Mouse (Mus musculus) telencephalon, adult 2 months (tissue): Measurements from ENCODE around the gene Gm13271.
"Not testable (repeated sequence)": the region's sequence is repeated elsewhere in the genome, so short reads cannot be mapped to it uniquely, and the experiment has no call there.

Experiments used
- DNase-seq: peaks from one replicate; pipeline ENCODE4 v3.0.0-alpha.2; 2011; ENCODE audit warnings: low read depth, low spot score

The Gm13271 gene

GRCm38 (mm10) chr4:88754818-88755340 is at the start of gene Gm13271:
Gm13271 (plus strand) TSS chr4:88754868.
- not testable (repeated sequence) for DNase-seq

- DNase-seq: no peak
Observed at GRCm38 (mm10) chr4:88705924-88706323, 48.7 kb upstream of the Gm13271 start.

- no peak for DNase-seq
Observed at GRCm38 (mm10) chr4:88707128-88707826, 47.4 kb upstream of the Gm13271 start.

- DNase-seq: no peak
Observed at GRCm38 (mm10) chr4:88714281-88714680, 40.4 kb upstream of the Gm13271 start.

GRCm38 (mm10) chr4:88715059-88715458 is 39.6 kb upstream of the Gm13271 start:
- DNase-seq: no peak

- DNase-seq: no peak
Observed at GRCm38 (mm10) chr4:88718715-88719114, 36.0 kb upstream of the Gm13271 start.

- DNase-seq: peak; percentile 89
Observed at GRCm38 (mm10) chr4:88721791-88722721, 32.6 kb upstream of the Gm13271 start, which contains the start of the genes Gm26566 and Klhl9. Gm26566 (plus strand) TSS chr4:88721805. Klhl9 (minus strand) TSS chr4:88722465.

GRCm38 (mm10) chr4:88723497-88724090 is 31.1 kb upstream of the Gm13271 start:
- no peak for DNase-seq

GRCm38 (mm10) chr4:88726727-88727126 is 27.9 kb upstream of the Gm13271 start:
- DNase-seq: no peak

- no peak for DNase-seq
Observed at GRCm38 (mm10) chr4:88727324-88727723, 27.3 kb upstream of the Gm13271 start.

GRCm38 (mm10) chr4:88738480-88738879 is 16.2 kb upstream of the Gm13271 start:
- DNase-seq: no peak

- DNase-seq: no peak
Observed at GRCm38 (mm10) chr4:88739036-88739435, 15.6 kb upstream of the Gm13271 start.

GRCm38 (mm10) chr4:88741426-88741825 is 13.2 kb upstream of the Gm13271 start:
- no peak for DNase-seq

- DNase-seq: no peak
Observed at GRCm38 (mm10) chr4:88742771-88743371, 11.8 kb upstream of the Gm13271 start.

- DNase-seq: no peak
Observed at GRCm38 (mm10) chr4:88744207-88744606, 10.5 kb upstream of the Gm13271 start.

GRCm38 (mm10) chr4:88749926-88750325 is 4.7 kb upstream of the Gm13271 start:
- DNase-seq: no peak

- not testable (repeated sequence) for DNase-seq
Observed at GRCm38 (mm10) chr4:88756581-88757513, 2.2 kb downstream of the Gm13271 start.

- DNase-seq: peak; percentile 68
Observed at GRCm38 (mm10) chr4:88757628-88758031, 3.0 kb downstream of the Gm13271 start.

GRCm38 (mm10) chr4:88758751-88759150 is 4.1 kb downstream of the Gm13271 start:
- not testable (repeated sequence) for DNase-seq

GRCm38 (mm10) chr4:88759610-88760268 is 5.1 kb downstream of the Gm13271 start, which contains the start of gene Gm13283:
Gm13283 (plus strand) TSS chr4:88760119.
- DNase-seq: not testable (repeated sequence)
